ENCODE assay signal across 8 mouse cellular contexts in genomic region chr14:30354127-30354463, GRCm38 (mm10).
DNase-seq lines count a peak whose midpoint lies in the region; ATAC-seq and TF ChIP-seq lines count a peak whose summit lies in the region.

No protein-coding gene starts in this region.

- peak overlapping the region; percentile 96 for H3K4me2 ChIP-seq in kidney, embryonic 16.5 days (replicated peaks; ENCODE audit: low read depth, low read length)
- peak overlapping the region; percentile 85 for H3K4me2 ChIP-seq in embryonic facial prominence, embryonic 12.5 days (replicated peaks)
- peak overlapping the region; percentile 88 for H3K4me2 ChIP-seq in hindbrain, postnatal 0 days (ENCODE audit: low read depth, low read length)
- H3K4me2 ChIP-seq in neural tube, embryonic 11.5 days (ENCODE audit: low read depth), result peak overlapping the region; percentile 79

- no peaks in the 10 kb centered on the region for H3K9me3 ChIP-seq in kidney, embryonic 16.5 days (ENCODE audit: low read length)
- H3K9me3 ChIP-seq in embryonic facial prominence, embryonic 12.5 days, result no peaks in the 10 kb centered on the region
- no peaks in the 10 kb centered on the region for H3K9me3 ChIP-seq in hindbrain, postnatal 0 days (ENCODE audit: low read length)
- no peaks in the 10 kb centered on the region for H3K9me3 ChIP-seq in neural tube, embryonic 11.5 days (ENCODE audit: control insufficient read depth, low read length)

- H3K4me3 ChIP-seq in kidney, embryonic 16.5 days (ENCODE audit: low read length), result peak overlapping the region; percentile 67
- no peak overlapping the region; the same call in 1 of the 2 replicates for H3K4me3 ChIP-seq in kidney, adult 2 months (ENCODE audit: insufficient read depth, low read depth, low read length)
- H3K4me3 ChIP-seq in embryonic facial prominence, embryonic 12.5 days, result peak overlapping the region; percentile 61
- peak overlapping the region; percentile 68 for H3K4me3 ChIP-seq in hindbrain, postnatal 0 days (ENCODE audit: low read length)
- peak overlapping the region; percentile 64 for H3K4me3 ChIP-seq in neural tube, embryonic 11.5 days (ENCODE audit: low read depth, low read length)

- H3K4me1 ChIP-seq in kidney, embryonic 16.5 days (ENCODE audit: insufficient read depth, low read length), result peaks cover 17% of the 10 kb centered on the region
- 0 out of 2 replicates have a peak, but pooled peaks cover 2% of the 10 kb centered on the region for H3K4me1 ChIP-seq in kidney, adult 2 months (ENCODE audit: control insufficient read depth, insufficient read depth, low read length)
- H3K4me1 ChIP-seq in embryonic facial prominence, embryonic 12.5 days, result peaks cover 20% of the 10 kb centered on the region; the same call in 1 of the 2 replicates
- H3K4me1 ChIP-seq in hindbrain, postnatal 0 days (ENCODE audit: insufficient read depth, low read length), result no peaks in the 10 kb centered on the region
- 0 out of 2 replicates have a peak, but pooled peaks cover 3% of the 10 kb centered on the region for H3K4me1 ChIP-seq in neural tube, embryonic 11.5 days (ENCODE audit: control insufficient read depth, insufficient read depth, low read length)

- peak; percentile 17; the same call in 1 of the 2 replicates for ATAC-seq in kidney, embryonic 16.5 days (ENCODE audit: low FRiP score, low TSS enrichment)
- no peak for ATAC-seq in embryonic facial prominence, embryonic 12.5 days (ENCODE audit: insufficient number of reproducible peaks, insufficient read depth, low FRiP score, low TSS enrichment)
- no peak for ATAC-seq in hindbrain, postnatal 0 days
- ATAC-seq in neural tube, embryonic 11.5 days (ENCODE audit: insufficient read depth, low FRiP score, low TSS enrichment), result 0 out of 2 replicates have a peak, but pooled peaks have one; percentile 6

- WGBS in kidney, embryonic 16.5 days, result 6% methylated on average over 8 of the region's 8 CpGs
- WGBS in kidney, adult 2 months, result 21% methylated on average over 8 of the region's 8 CpGs
- 1% methylated on average over 8 of the region's 8 CpGs for WGBS in embryonic facial prominence, embryonic 12.5 days
- WGBS in hindbrain, postnatal 0 days, result 5% methylated on average over 8 of the region's 8 CpGs
- WGBS in neural tube, embryonic 11.5 days, result 4% methylated on average over 8 of the region's 8 CpGs

- peaks cover 16% of the 10 kb centered on the region for H3K27me3 ChIP-seq in kidney, embryonic 16.5 days (ENCODE audit: insufficient read depth, low read length)
- H3K27me3 ChIP-seq in kidney, adult 2 months (replicated peaks; ENCODE audit: control insufficient read depth, insufficient read depth, low read length), result no peaks in the 10 kb centered on the region
- H3K27me3 ChIP-seq in embryonic facial prominence, embryonic 12.5 days, result peaks cover 16% of the 10 kb centered on the region
- H3K27me3 ChIP-seq in hindbrain, postnatal 0 days (ENCODE audit: insufficient read depth, low read length), result no peaks in the 10 kb centered on the region
- peaks cover 25% of the 10 kb centered on the region for H3K27me3 ChIP-seq in neural tube, embryonic 11.5 days (ENCODE audit: control insufficient read depth, insufficient read depth, low read length)

- DNase-seq in kidney, adult 2 months, result no peak
- no peak for DNase-seq in hindbrain, postnatal 0 days (ENCODE audit: low spot score)
- DNase-seq in neural tube, embryonic 11.5 days (ENCODE audit: low spot score), result no peak
- no peak for DNase-seq in right cerebral cortex, postnatal 36 days (ENCODE audit: low spot score in 2 of 2)
- DNase-seq in thymus, postnatal 0 days (ENCODE audit: low spot score), result no peak
- DNase-seq in gastrocnemius, postnatal 4 days (ENCODE audit: low spot score in 2 of 2), result no peak

- no peak for TF ChIP-seq CTCF in kidney, adult 2 months (conservative IDR thresholded peaks at IDR 0.05; ENCODE audit: insufficient read depth, insufficient read length, low read depth, low read length)
- no peak for TF ChIP-seq CTCF in hindbrain, postnatal 0 days (IDR thresholded peaks at IDR 0.05; ENCODE audit: low read depth)

- H3K9ac ChIP-seq in kidney, embryonic 16.5 days (replicated peaks; ENCODE audit: low read length), result peak overlapping the region; percentile 88
- H3K9ac ChIP-seq in embryonic facial prominence, embryonic 12.5 days, result peak overlapping the region; percentile 76; the same call in 1 of the 2 replicates
- peak overlapping the region; percentile 84 for H3K9ac ChIP-seq in hindbrain, postnatal 0 days (replicated peaks; ENCODE audit: low read length)
- H3K9ac ChIP-seq in neural tube, embryonic 11.5 days (ENCODE audit: low read length), result no peak overlapping the region; the same call in 1 of the 2 replicates

- no peak for TF ChIP-seq POLR2A in kidney, adult 2 months (IDR thresholded peaks at IDR 0.05; ENCODE audit: low read depth, low read length)

- H3K27ac ChIP-seq in kidney, embryonic 16.5 days (ENCODE audit: low read length), result no peak overlapping the region
- no peak overlapping the region for H3K27ac ChIP-seq in kidney, adult 2 months (ENCODE audit: insufficient read depth, low read depth, low read length)
- no peak overlapping the region for H3K27ac ChIP-seq in embryonic facial prominence, embryonic 12.5 days
- peak overlapping the region; percentile 79 for H3K27ac ChIP-seq in hindbrain, postnatal 0 days
- H3K27ac ChIP-seq in neural tube, embryonic 11.5 days (ENCODE audit: low read depth, low read length), result no peak overlapping the region

- H3K36me3 ChIP-seq in kidney, embryonic 16.5 days (ENCODE audit: insufficient read depth, low read length), result no peaks in the 10 kb centered on the region
- H3K36me3 ChIP-seq in kidney, adult 2 months (ENCODE audit: control insufficient read depth, insufficient read depth, low read length), result no peaks in the 10 kb centered on the region
- no peaks in the 10 kb centered on the region for H3K36me3 ChIP-seq in embryonic facial prominence, embryonic 12.5 days
- H3K36me3 ChIP-seq in hindbrain, postnatal 0 days (ENCODE audit: insufficient read depth, low read length), result no peaks in the 10 kb centered on the region
- H3K36me3 ChIP-seq in neural tube, embryonic 11.5 days (ENCODE audit: control insufficient read depth, insufficient read depth, low read length), result no peaks in the 10 kb centered on the region

Comparison
In these comparisons a context has a peak if more than half of its experiments do, and no peak if none do; other contexts are left out.
1. ATAC-seq: peak in kidney, embryonic 16.5 days (single experiment) and neural tube, embryonic 11.5 days (single experiment); none in embryonic facial prominence, embryonic 12.5 days (single experiment) and hindbrain, postnatal 0 days (single experiment).
2. Peak in every context shown above with its lines, with median percentiles within 50 percentile points of each other: H3K4me2 ChIP-seq.